Mouse (Mus musculus) gastrocnemius, postnatal 25 days (tissue): ENCODE data around the gene Agbl1. TPM values are rescaled to one million over a fixed set of nuclear protein-coding genes. Genes with fewer than 3 reads are reported as not detected.

ENCODE experiments used
- DNase-seq: peaks from one replicate; pipeline ENCODE4 v3.0.0; 2022
- total RNA-seq, 2 experiments: library from RNA; stranded (reverse); gene quantifications; 1 replicate in 1 of 2; 2 replicates in 1 of 2; pipeline ENCODE4 v1.2.3; 2021

The Agbl1 gene
- total RNA-seq, 2 experiments from 2014 or later, result 19.1 to 35.4 TPM

GRCm38 (mm10) chr7:76935219-76935618 lies 705.5 kb downstream of the Agbl1 start:
- no peak for DNase-seq

GRCm38 (mm10) chr7:76941531-76941930 lies 711.8 kb downstream of the Agbl1 start:
- no peak for DNase-seq

GRCm38 (mm10) chr7:76971334-76971733 lies 741.6 kb downstream of the Agbl1 start:
- no peak for DNase-seq

GRCm38 (mm10) chr7:77009571-77009970 lies 779.9 kb downstream of the Agbl1 start:
- no peak for DNase-seq

- DNase-seq, result no peak
These were observed 799.3 kb downstream of the Agbl1 start for GRCm38 (mm10) chr7:77029019-77029418.

GRCm38 (mm10) chr7:77076033-77076432 lies 846.3 kb downstream of the Agbl1 start:
- DNase-seq, result no peak

- no peak for DNase-seq
These were observed 857.6 kb downstream of the Agbl1 start for GRCm38 (mm10) chr7:77087266-77087665.

GRCm38 (mm10) chr7:77095153-77095552 lies 865.5 kb downstream of the Agbl1 start:
- no peak for DNase-seq

GRCm38 (mm10) chr7:77114021-77114420 lies 884.3 kb downstream of the Agbl1 start:
- DNase-seq, result no peak

GRCm38 (mm10) chr7:77129045-77129444 lies 899.4 kb downstream of the Agbl1 start:
- peak; percentile 8 for DNase-seq

GRCm38 (mm10) chr7:77131950-77132349 lies 902.3 kb downstream of the Agbl1 start:
- no peak for DNase-seq

GRCm38 (mm10) chr7:77132615-77133420 lies 903.1 kb downstream of the Agbl1 start:
- DNase-seq, result no peak

- DNase-seq, result no peak
These were observed 905.2 kb downstream of the Agbl1 start for GRCm38 (mm10) chr7:77134860-77135259.

GRCm38 (mm10) chr7:77138707-77139106 lies 909.0 kb downstream of the Agbl1 start:
- DNase-seq, result no peak

- DNase-seq, result no peak
These were observed 917.8 kb downstream of the Agbl1 start for GRCm38 (mm10) chr7:77147527-77147926.

GRCm38 (mm10) chr7:77148820-77149219 lies 919.1 kb downstream of the Agbl1 start:
- no peak for DNase-seq

- no peak for DNase-seq
These were observed 920.2 kb downstream of the Agbl1 start for GRCm38 (mm10) chr7:77149846-77150245.

- DNase-seq, result no peak
These were observed 922.7 kb downstream of the Agbl1 start for GRCm38 (mm10) chr7:77152393-77152792.

GRCm38 (mm10) chr7:77152909-77153308 lies 923.2 kb downstream of the Agbl1 start:
- DNase-seq, result no peak

GRCm38 (mm10) chr7:77164921-77165320 lies 935.2 kb downstream of the Agbl1 start:
- no peak for DNase-seq
